Mouse (Mus musculus) liver, adult 2 months (tissue): ENCODE measurements around the gene Kmt2a. TPM values are rescaled to one million over a fixed set of nuclear protein-coding genes. Genes with fewer than 3 reads are reported as not detected.

Experiments used
- DNase-seq: peaks from one replicate; pipeline ENCODE4 v3.0.0-alpha.2; 2011; ENCODE audit warnings: low read depth, low spot score; ENCODE audit errors: extremely low read depth
- H3K27ac ChIP-seq: fragments of 200-500 bp; replicated peaks from 2 replicates; pipeline ENCODE4 v1.5.1; 2012; ENCODE audit warnings: low read depth, mild to moderate bottlenecking, control low read depth, inconsistent platforms, low read length; ENCODE audit not compliant: insufficient read depth
- H3K27me3 ChIP-seq: fragments of 200-500 bp; 2 replicates; pipeline ENCODE4 v1.6.1; 2012; ENCODE audit warnings: mild to moderate bottlenecking, moderate library complexity, low read length, inconsistent platforms; ENCODE audit not compliant: control insufficient read depth, insufficient read depth
- H3K36me3 ChIP-seq: fragments of 200-500 bp; 2 replicates; pipeline ENCODE4 v1.6.1; 2012; ENCODE audit warnings: low read length, inconsistent platforms; ENCODE audit not compliant: control insufficient read depth, insufficient read depth
- H3K4me1 ChIP-seq: fragments of 200-500 bp; 2 replicates; pipeline ENCODE4 v1.6.1; 2011; ENCODE audit warnings: low read length; ENCODE audit not compliant: control insufficient read depth, insufficient read depth
- H3K4me3 ChIP-seq: fragments of 200-500 bp; 2 replicates; pipeline ENCODE4 v1.5.1; 2011; ENCODE audit warnings: low read depth, mild to moderate bottlenecking, control low read depth, low read length, moderate library complexity; ENCODE audit not compliant: insufficient read depth
- H3K79me2 ChIP-seq: fragments of 200-500 bp; 2 replicates; pipeline ENCODE4 v1.6.1; 2012; ENCODE audit warnings: inconsistent platforms, mild to moderate bottlenecking, low read length, moderate library complexity; ENCODE audit not compliant: control insufficient read depth, insufficient read depth
- H3K9ac ChIP-seq: fragments of 200-500 bp; 2 replicates; pipeline ENCODE4 v1.6.1; 2012; ENCODE audit warnings: low read depth, mild to moderate bottlenecking, control low read depth, inconsistent platforms, low read length
- CTCF ChIP-seq: fragments of 200-500 bp; IDR thresholded peaks from 2 replicates; pipeline ENCODE4 v1.5.1; 2011; ENCODE audit warnings: low read depth, low read length, control low read depth
- POLR2A ChIP-seq: fragments of 200-500 bp; IDR thresholded peaks from 2 replicates; pipeline ENCODE4 v1.6.1; 2011; ENCODE audit warnings: low read length, control low read depth; ENCODE audit not compliant: insufficient read depth; ENCODE audit errors: extremely low read depth
- WGBS: fragments of 180-500 bp; shearing (Covaris S2); methylation state at CpG from one replicate; pipeline ENCODE4 v1.1.7; 2018; 5-methylcytosine and 5-hydroxymethylcytosine counted together
- polyA plus RNA-seq: library from polyadenylated mRNA; depleted of rRNA; stranded (reverse); fragments of >200 nt; gene quantifications from 2 replicates; pipeline ENCODE4 v1.2.3, GENCODE M21; 2012
- total RNA-seq: library from RNA; depleted of rRNA; stranded (reverse); fragments of >200 nt; gene quantifications from 2 replicates; pipeline ENCODE4 v1.2.3, GENCODE M21; 2014

The Kmt2a gene
- total and polyA plus RNA-seq, 2 experiments, result 1.9 to 5.3 TPM

DNA sequence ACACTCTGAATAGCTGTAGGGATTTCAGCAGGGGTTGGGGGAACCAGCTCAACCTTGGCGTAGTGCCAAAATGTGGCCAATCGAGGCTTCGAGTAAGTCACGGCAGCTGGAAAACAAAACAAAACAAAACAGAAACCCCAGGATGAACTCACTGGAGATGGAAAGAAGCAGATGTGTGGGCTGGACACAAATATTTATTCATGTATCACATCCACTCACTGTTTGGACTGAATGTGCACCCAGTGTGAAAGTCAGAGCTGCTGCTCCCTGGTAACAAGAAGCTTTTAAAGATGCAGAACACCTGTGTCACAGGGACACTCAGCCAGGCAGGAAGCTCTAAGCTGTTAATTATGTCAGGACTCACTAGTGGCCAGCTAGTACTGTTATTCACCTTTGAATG lies 33.6 kb upstream of the Kmt2a start:
- no peak overlapping the region for H3K4me3 ChIP-seq
- H3K4me1 ChIP-seq, result peaks cover 7% of the 10 kb centered on the region
- H3K36me3 ChIP-seq, result peaks cover 27% of the 10 kb centered on the region
- no peak overlapping the region for H3K27ac ChIP-seq
- H3K9ac ChIP-seq, result no peak overlapping the region
- 15% methylated on average over 4 of the region's 4 CpGs for WGBS
- no peak for DNase-seq
- peaks cover 7% of the 10 kb centered on the region; the same call in 1 of the 2 replicates for H3K79me2 ChIP-seq
- no peak for TF ChIP-seq POLR2A
- no peak for TF ChIP-seq CTCF
- no peaks in the 10 kb centered on the region for H3K27me3 ChIP-seq

DNA sequence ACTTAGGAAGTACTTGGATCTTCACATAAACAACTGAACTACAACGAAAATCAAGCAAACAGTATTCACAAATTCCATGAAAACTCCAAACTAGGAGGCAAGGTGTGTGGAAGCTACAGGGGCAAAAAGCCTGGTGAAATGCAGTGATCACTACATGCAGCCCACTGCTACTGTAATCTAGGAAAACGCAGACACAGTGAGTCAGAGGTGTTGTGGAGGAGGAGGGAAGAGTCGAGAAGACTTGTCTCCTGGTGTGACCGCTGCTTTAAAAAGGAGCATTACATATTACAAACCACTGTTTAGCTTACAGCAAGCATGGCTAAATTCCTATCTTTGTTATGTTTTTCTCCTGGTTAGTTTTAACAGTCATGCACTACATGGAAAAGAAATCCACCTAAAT lies 30.3 kb upstream of the Kmt2a start:
- Histone ChIP-seq H3K27me3 (no peaks in the 10 kb centered on the region), H3K79me2 (peaks cover 4% of the 10 kb centered on the region; the same call in 1 of the 2 replicates), H3K4me1 (no peaks in the 10 kb centered on the region; the same call in 1 of the 2 replicates), H3K36me3 (peaks cover 27% of the 10 kb centered on the region), H3K4me3 (no peak overlapping the region), H3K9ac (no peak overlapping the region), H3K27ac (no peak overlapping the region)
- TF ChIP-seq POLR2A, result no peak
- TF ChIP-seq CTCF, result no peak
- WGBS, result 89% methylated on average over 4 of the region's 4 CpGs
- DNase-seq, result no peak

DNA sequence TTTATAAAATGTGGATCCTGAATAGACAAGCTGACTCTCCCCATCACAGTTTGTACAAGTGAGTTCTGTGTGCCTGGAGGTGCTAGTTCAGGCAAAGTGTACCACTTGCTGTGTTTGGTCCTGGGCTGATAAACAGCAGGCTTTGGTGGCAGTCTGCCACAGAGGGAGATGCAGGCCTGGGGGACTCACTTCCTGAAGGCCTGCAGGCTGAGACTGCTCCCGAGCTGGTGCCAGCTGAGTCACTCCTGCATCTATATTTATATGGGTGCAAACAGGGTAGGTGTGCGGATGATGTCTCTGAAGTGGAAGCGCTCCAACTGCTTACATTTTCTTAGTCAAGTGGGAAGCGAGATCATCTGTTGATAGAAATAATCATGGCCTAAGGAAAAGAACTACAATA lies 24.5 kb upstream of the Kmt2a start:
- Histone ChIP-seq H3K9ac (no peak overlapping the region), H3K4me1 (no peaks in the 10 kb centered on the region), H3K27ac (no peak overlapping the region), H3K27me3 (no peaks in the 10 kb centered on the region), H3K36me3 (peaks cover 3% of the 10 kb centered on the region), H3K4me3 (no peak overlapping the region), H3K79me2 (no peaks in the 10 kb centered on the region)
- no peak for DNase-seq
- 74% methylated on average over 4 of the region's 4 CpGs for WGBS
- TF ChIP-seq POLR2A, result no peak

DNA sequence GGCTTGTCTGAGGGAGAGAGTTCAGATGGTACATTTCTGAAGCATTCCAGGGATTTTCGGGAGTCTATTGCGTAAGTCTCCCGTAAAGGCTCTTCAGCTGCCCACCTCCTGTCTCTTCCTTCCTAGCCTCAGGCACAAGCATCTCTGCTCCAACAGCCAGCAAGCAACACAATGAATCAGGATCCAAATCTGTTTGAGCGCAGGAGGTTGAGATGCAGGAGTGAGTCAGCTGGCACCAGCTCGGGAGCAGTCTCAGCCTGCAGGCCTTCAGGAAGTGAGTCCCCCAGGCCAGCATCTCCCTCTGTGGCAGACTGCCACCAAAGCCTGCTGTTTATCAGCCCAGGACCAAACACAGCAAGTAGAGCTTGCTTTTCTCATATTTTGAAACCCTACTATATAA lies 23.9 kb upstream of the Kmt2a start:
- H3K36me3 ChIP-seq, result no peaks in the 10 kb centered on the region
- no peaks in the 10 kb centered on the region for H3K4me1 ChIP-seq
- H3K9ac ChIP-seq, result no peak overlapping the region
- H3K79me2 ChIP-seq, result no peaks in the 10 kb centered on the region
- peak overlapping the region; percentile 9; the same call in 1 of the 2 replicates for H3K27ac ChIP-seq
- H3K4me3 ChIP-seq, result no peak overlapping the region
- no peak for TF ChIP-seq POLR2A
- TF ChIP-seq CTCF, result no peak
- DNase-seq, result no peak
- WGBS, result 47% methylated on average over 5 of the region's 5 CpGs
- H3K27me3 ChIP-seq, result no peaks in the 10 kb centered on the region

DNA sequence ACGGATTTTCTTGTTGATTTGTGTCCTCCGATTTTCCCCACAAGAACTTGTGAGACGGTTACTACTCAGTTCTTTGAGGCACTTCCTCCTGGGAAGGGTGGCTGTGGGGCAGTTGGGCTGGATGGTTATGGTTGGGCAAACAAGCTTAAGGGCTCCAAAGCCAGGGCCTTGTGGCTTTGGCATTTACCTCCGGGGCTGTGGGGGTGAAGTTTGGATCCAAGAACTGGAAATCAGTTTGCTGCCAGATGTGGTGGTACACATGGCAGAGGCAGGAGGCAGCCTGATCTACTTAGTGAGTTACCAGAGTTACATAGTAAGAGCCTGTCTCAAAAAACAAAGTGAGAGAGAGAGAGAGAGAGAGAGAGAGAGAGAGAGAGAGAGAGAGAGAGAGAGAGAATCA lies 22.8 kb upstream of the Kmt2a start:
- H3K4me3 ChIP-seq, result no peak overlapping the region
- no peaks in the 10 kb centered on the region for H3K79me2 ChIP-seq
- no peaks in the 10 kb centered on the region for H3K27me3 ChIP-seq
- H3K36me3 ChIP-seq, result no peaks in the 10 kb centered on the region
- no peak overlapping the region for H3K9ac ChIP-seq
- WGBS, result 83% methylated on average over 4 of the region's 4 CpGs
- H3K4me1 ChIP-seq, result no peaks in the 10 kb centered on the region
- TF ChIP-seq CTCF (no peak), POLR2A (no peak)
- no peak for DNase-seq
- no peak overlapping the region for H3K27ac ChIP-seq

DNA sequence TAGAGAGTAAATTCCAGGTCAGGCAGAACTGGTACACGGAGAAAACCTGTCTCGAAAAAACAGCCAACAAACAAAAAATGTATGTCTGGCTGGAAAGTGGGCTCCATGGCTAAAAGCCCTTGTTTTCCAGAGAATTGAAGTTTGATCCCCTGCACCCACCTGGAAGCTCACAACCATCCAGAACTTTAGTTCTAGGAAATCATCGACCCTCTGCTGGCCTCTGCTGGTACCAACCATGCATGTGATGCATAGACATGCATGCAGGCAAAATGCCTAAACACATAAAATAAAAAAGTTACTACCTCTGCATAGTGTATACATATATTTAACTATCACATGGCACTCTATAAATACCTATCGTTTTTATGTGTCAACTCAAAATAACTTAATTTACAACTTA lies 19.3 kb upstream of the Kmt2a start:
- WGBS, result 56% methylated on average over 4 of the region's 4 CpGs
- Histone ChIP-seq H3K79me2 (no peaks in the 10 kb centered on the region), H3K9ac (no peak overlapping the region), H3K36me3 (no peaks in the 10 kb centered on the region), H3K27me3 (no peaks in the 10 kb centered on the region), H3K4me1 (no peaks in the 10 kb centered on the region), H3K27ac (no peak overlapping the region), H3K4me3 (no peak overlapping the region)
- no peak for DNase-seq
- TF ChIP-seq CTCF (peak; percentile 34; the same call in 1 of the 2 replicates), POLR2A (no peak)
